Mouse (Mus musculus) right cerebral cortex, postnatal 4 days (tissue): ENCODE results near the gene Rgl1.
"Not testable (repeated sequence)": the region's sequence is repeated elsewhere in the genome, so short reads cannot be mapped to it uniquely, and the experiment has no call there.

Experiments
- DNase-seq: peaks from one replicate; pipeline ENCODE4 v3.0.0-alpha.2; 2022

The Rgl1 gene

GRCm38 (mm10) chr1:152766032-152766772, at the start of gene Rgl1, which contains the start of gene Arpc5:
Rgl1 (minus strand) TSS chr1:152766351.
Arpc5 (plus strand) TSS chr1:152766542.
- DNase-seq: peak; percentile 97

GRCm38 (mm10) chr1:152815265-152815701, 49.1 kb upstream of the Rgl1 start:
- no peak for DNase-seq

GRCm38 (mm10) chr1:152810533-152811439, 44.6 kb upstream of the Rgl1 start:
- no peak for DNase-seq

- DNase-seq: no peak
Measured at GRCm38 (mm10) chr1:152809541-152810252, 43.5 kb upstream of the Rgl1 start.

- no peak for DNase-seq
Measured at GRCm38 (mm10) chr1:152808392-152808680, 42.2 kb upstream of the Rgl1 start.

GRCm38 (mm10) chr1:152807619-152808391, 41.7 kb upstream of the Rgl1 start:
- no peak for DNase-seq

GRCm38 (mm10) chr1:152804907-152805306, 38.8 kb upstream of the Rgl1 start:
- DNase-seq: no peak

- DNase-seq: no peak
Measured at GRCm38 (mm10) chr1:152800633-152801176, 34.6 kb upstream of the Rgl1 start.

- no peak for DNase-seq
Measured at GRCm38 (mm10) chr1:152799897-152800296, 33.7 kb upstream of the Rgl1 start, which contains the start of gene Ncf2. Ncf2 (plus strand) TSS chr1:152800194.

GRCm38 (mm10) chr1:152798125-152798524, 32.0 kb upstream of the Rgl1 start:
- DNase-seq: no peak

- no peak for DNase-seq
Measured at GRCm38 (mm10) chr1:152796683-152797263, 30.6 kb upstream of the Rgl1 start.

GRCm38 (mm10) chr1:152795688-152796255, 29.6 kb upstream of the Rgl1 start:
- DNase-seq: no peak

- no peak for DNase-seq
Measured at GRCm38 (mm10) chr1:152793495-152794130, 27.5 kb upstream of the Rgl1 start.

GRCm38 (mm10) chr1:152792736-152793494, 26.8 kb upstream of the Rgl1 start:
- DNase-seq: no peak

GRCm38 (mm10) chr1:152791269-152791668, 25.1 kb upstream of the Rgl1 start:
- DNase-seq: no peak

GRCm38 (mm10) chr1:152790821-152791220, 24.7 kb upstream of the Rgl1 start:
- no peak for DNase-seq

GRCm38 (mm10) chr1:152790254-152790653, 24.1 kb upstream of the Rgl1 start:
- no peak for DNase-seq

- no peak for DNase-seq
Measured at GRCm38 (mm10) chr1:152788121-152788660, 22.0 kb upstream of the Rgl1 start.

- no peak for DNase-seq
Measured at GRCm38 (mm10) chr1:152786953-152787352, 20.8 kb upstream of the Rgl1 start.

GRCm38 (mm10) chr1:152785446-152785845, 19.3 kb upstream of the Rgl1 start:
- DNase-seq: not testable (repeated sequence)
